Mouse (Mus musculus) MEL (cell line): ENCODE data around the gene Slc35e3. TPM values are rescaled to one million over a fixed set of nuclear protein-coding genes. Genes with fewer than 3 reads are reported as not detected.
A peak's percentile ranks its signal among the peaks of the same experiment; 100 is the strongest.

Experiments used
- DNase-seq: peaks from one replicate; pipeline ENCODE4 v3.0.0; 2011; ENCODE audit warnings: low read depth, low spot score
- H3K27ac ChIP-seq: 2 replicates; pipeline ENCODE4 v1.5.1; 2012; ENCODE audit warnings: low read depth, mild to moderate bottlenecking, control low read depth, low read length, moderate library complexity; ENCODE audit not compliant: control insufficient read depth
- H3K27me3 ChIP-seq, 2 experiments: fragments of 150-350 bp in 1 of 2; sonication (generic) in 1 of 2; 2 replicates each; pipeline ENCODE4 v1.6.1; 2012; ENCODE audit warnings: low read length in 2 of 2, mild to moderate bottlenecking in 2 of 2, improper control_type of control experiment in 1 of 2, moderate library complexity in 1 of 2; ENCODE audit not compliant: insufficient read depth in 2 of 2, control insufficient read depth in 1 of 2
- H3K36me3 ChIP-seq, 2 experiments: 2 replicates each; pipeline ENCODE4 v1.6.1; 2012 to 2014; ENCODE audit warnings: low read length in 2 of 2, improper control_type of control experiment in 1 of 2, inconsistent platforms in 1 of 2, mild to moderate bottlenecking in 1 of 2; ENCODE audit not compliant: insufficient read depth in 2 of 2, control insufficient read depth in 1 of 2
- H3K4me1 ChIP-seq, 2 experiments: fragments of 150-350 bp in 1 of 2; sonication (generic) in 1 of 2; 2 replicates each; pipeline ENCODE4 v1.6.1; 2012; ENCODE audit warnings: low read length in 2 of 2, improper control_type of control experiment in 1 of 2, mild to moderate bottlenecking in 1 of 2; ENCODE audit not compliant: insufficient read depth in 2 of 2, control insufficient read depth in 1 of 2
- H3K4me3 ChIP-seq, 2 experiments: fragments of 150-350 bp in 1 of 2; sonication (generic) in 1 of 2; 2 replicates each; pipeline ENCODE4 v1.5.1; 2012; ENCODE audit warnings: low read depth in 2 of 2, low read length in 2 of 2, mild to moderate bottlenecking in 2 of 2, moderate library complexity in 2 of 2, control low read depth in 1 of 2, improper control_type of control experiment in 1 of 2; ENCODE audit not compliant: control insufficient read depth in 1 of 2, insufficient read depth in 1 of 2
- H3K79me2 ChIP-seq: 2 replicates; pipeline ENCODE4 v1.6.1; 2012; ENCODE audit warnings: mild to moderate bottlenecking, low read length, moderate library complexity; ENCODE audit not compliant: control insufficient read depth, poor library complexity, insufficient read depth
- H3K9ac ChIP-seq: 2 replicates; pipeline ENCODE4 v1.6.1; 2012; ENCODE audit warnings: low read depth, mild to moderate bottlenecking, control low read depth, low read length, moderate library complexity; ENCODE audit not compliant: control insufficient read depth, poor library complexity, severe bottlenecking
- H3K9me3 ChIP-seq: fragments of 150-350 bp; sonication (generic); replicated peaks from 2 replicates; pipeline ENCODE4 v1.6.1; 2012; ENCODE audit warnings: mild to moderate bottlenecking, low read length, improper control_type of control experiment, moderate library complexity; ENCODE audit not compliant: insufficient read depth
- CHD2 ChIP-seq: IDR thresholded peaks from 2 replicates; pipeline ENCODE4 v1.6.1; 2011; ENCODE audit warnings: low read length, improper control_type of control experiment
- CTCF ChIP-seq, 3 experiments: IDR thresholded peaks in 2 of 3; conservative IDR thresholded peaks in 1 of 3; 2 replicates each; pipeline ENCODE4 v1.5.1; 2011 to 2012; ENCODE audit warnings: low read length in 3 of 3, low read depth in 2 of 3, mild to moderate bottlenecking in 2 of 3, improper control_type of control experiment in 1 of 3, inconsistent platforms in 1 of 3, mixed read lengths in 1 of 3, moderate library complexity in 1 of 3; ENCODE audit not compliant: control insufficient read depth in 1 of 3, insufficient read depth in 1 of 3, poor library complexity in 1 of 3, severe bottlenecking in 1 of 3
- ELF1 ChIP-seq: IDR thresholded peaks from 2 replicates; pipeline ENCODE4 v1.6.1; 2014; ENCODE audit warnings: low read depth, mild to moderate bottlenecking, inconsistent platforms, low read length, improper control_type of control experiment, moderate library complexity
- EP300 ChIP-seq, 2 experiments: IDR thresholded peaks; 2 replicates each; pipeline ENCODE4 v1.6.1; 2011; ENCODE audit warnings: improper control_type of control experiment in 2 of 2, low read length in 2 of 2, low read depth in 1 of 2, mild to moderate bottlenecking in 1 of 2
- ETS1 ChIP-seq: IDR thresholded peaks from 2 replicates; pipeline ENCODE4 v1.6.1; 2012; ENCODE audit warnings: low read depth, mild to moderate bottlenecking, inconsistent platforms, low read length, improper control_type of control experiment, moderate library complexity
- GABPA ChIP-seq: IDR thresholded peaks from 2 replicates; pipeline ENCODE4 v1.6.1; 2012; ENCODE audit warnings: low read depth, mild to moderate bottlenecking, inconsistent platforms, low read length, improper control_type of control experiment, moderate library complexity
- GATA1 ChIP-seq: IDR thresholded peaks from 2 replicates; pipeline ENCODE4 v1.6.1; 2011; ENCODE audit warnings: low read depth, low read length, improper control_type of control experiment
- HCFC1 ChIP-seq: IDR thresholded peaks from 2 replicates; pipeline ENCODE4 v1.6.1; 2012; ENCODE audit warnings: low read depth, mild to moderate bottlenecking, inconsistent platforms, low read length, improper control_type of control experiment, moderate library complexity
- MAX ChIP-seq: IDR thresholded peaks from 2 replicates; pipeline ENCODE4 v1.6.1; 2011; ENCODE audit warnings: low read length, improper control_type of control experiment
- MAZ ChIP-seq: IDR thresholded peaks from 2 replicates; pipeline ENCODE4 v1.6.1; 2012; ENCODE audit warnings: low read depth, mild to moderate bottlenecking, inconsistent platforms, low read length, improper control_type of control experiment
- MYC ChIP-seq: IDR thresholded peaks from 2 replicates; pipeline ENCODE4 v1.6.1; 2011; ENCODE audit warnings: low read depth, mild to moderate bottlenecking, low read length, improper control_type of control experiment, moderate library complexity
- POLR2A ChIP-seq, 2 experiments: IDR thresholded peaks; 2 replicates each; pipeline ENCODE4 v1.6.1; 2011 to 2012; ENCODE audit warnings: low read length in 2 of 2, mild to moderate bottlenecking in 2 of 2, control low read depth in 1 of 2, improper control_type of control experiment in 1 of 2, low read depth in 1 of 2, moderate library complexity in 1 of 2; ENCODE audit not compliant: control insufficient read depth in 1 of 2, insufficient read depth in 1 of 2, poor library complexity in 1 of 2
- POLR2AphosphoS2 ChIP-seq: IDR thresholded peaks from 2 replicates; pipeline ENCODE4 v1.6.1; 2011; ENCODE audit warnings: low read length, improper control_type of control experiment
- RAD21 ChIP-seq: IDR thresholded peaks from 2 replicates; pipeline ENCODE4 v1.6.1; 2011; ENCODE audit warnings: mild to moderate bottlenecking, low read depth, low read length, improper control_type of control experiment
- RCOR1 ChIP-seq: IDR thresholded peaks from 2 replicates; pipeline ENCODE4 v1.6.1; 2012; ENCODE audit warnings: low read depth, mild to moderate bottlenecking, inconsistent platforms, low read length, improper control_type of control experiment
- SIN3A ChIP-seq: IDR thresholded peaks from 2 replicates; pipeline ENCODE4 v1.6.1; 2012; ENCODE audit warnings: low read length, improper control_type of control experiment, inconsistent platforms
- SMC3 ChIP-seq: IDR thresholded peaks from 2 replicates; pipeline ENCODE4 v1.6.1; 2011; ENCODE audit warnings: low read depth, low read length, improper control_type of control experiment
- TAL1 ChIP-seq: IDR thresholded peaks from 2 replicates; pipeline ENCODE4 v1.6.1; 2012; ENCODE audit warnings: mild to moderate bottlenecking, inconsistent platforms, low read length, moderate library complexity, mixed read lengths
- TBP ChIP-seq: IDR thresholded peaks from 2 replicates; pipeline ENCODE4 v1.8.0; 2011; ENCODE audit warnings: low read depth, low read length, improper control_type of control experiment
- TCF12 ChIP-seq: IDR thresholded peaks from 2 replicates; pipeline ENCODE4 v1.6.1; 2014; ENCODE audit warnings: low read depth, mild to moderate bottlenecking, inconsistent platforms, low read length, improper control_type of control experiment, moderate library complexity
- UBTF ChIP-seq: IDR thresholded peaks from 2 replicates; pipeline ENCODE4 v1.6.1; 2012; ENCODE audit warnings: low read depth, mild to moderate bottlenecking, inconsistent platforms, low read length, improper control_type of control experiment, moderate library complexity, borderline replicate concordance; ENCODE audit not compliant: insufficient read depth
- ZC3H11A ChIP-seq: IDR thresholded peaks from 2 replicates; pipeline ENCODE4 v1.6.1; 2012; ENCODE audit warnings: low read depth, mild to moderate bottlenecking, inconsistent platforms, low read length, improper control_type of control experiment
- ZKSCAN1 ChIP-seq: IDR thresholded peaks from 2 replicates; pipeline ENCODE4 v1.6.1; 2012; ENCODE audit warnings: low read depth, mild to moderate bottlenecking, inconsistent platforms, low read length, improper control_type of control experiment, moderate library complexity
- ZMIZ1 ChIP-seq: IDR thresholded peaks from 2 replicates; pipeline ENCODE4 v1.6.1; 2012; ENCODE audit warnings: low read depth, mild to moderate bottlenecking, inconsistent platforms, low read length, improper control_type of control experiment, moderate library complexity
- ZNF384 ChIP-seq: IDR thresholded peaks from 2 replicates; pipeline ENCODE4 v1.6.1; 2012; ENCODE audit warnings: low read depth, mild to moderate bottlenecking, inconsistent platforms, low read length, improper control_type of control experiment
- polyA plus RNA-seq, 2 experiments: library from polyadenylated mRNA; stranded (reverse) in 1 of 2; unstranded in 1 of 2; fragments of >175 nt in 1 of 2; fragments of >200 nt in 1 of 2; gene quantifications; 2 replicates each; pipeline versions ENCODE4 v1.2.1 to v1.2.4; 2012; ENCODE audit warnings: low replicate concordance in 2 of 2, low read depth in 1 of 2; ENCODE audit not compliant: insufficient read length in 2 of 2, insufficient read depth in 1 of 2, missing spikeins in 1 of 2
- total RNA-seq: library from RNA; depleted of rRNA; stranded (reverse); fragments of 300-350 nt; gene quantifications from 2 replicates; pipeline ENCODE4 v1.2.3, GENCODE M21; 2012

Gene Slc35e3
- total and polyA plus RNA-seq, 3 experiments, result 3.7 to 7.4 TPM; not detected in 1

DNA sequence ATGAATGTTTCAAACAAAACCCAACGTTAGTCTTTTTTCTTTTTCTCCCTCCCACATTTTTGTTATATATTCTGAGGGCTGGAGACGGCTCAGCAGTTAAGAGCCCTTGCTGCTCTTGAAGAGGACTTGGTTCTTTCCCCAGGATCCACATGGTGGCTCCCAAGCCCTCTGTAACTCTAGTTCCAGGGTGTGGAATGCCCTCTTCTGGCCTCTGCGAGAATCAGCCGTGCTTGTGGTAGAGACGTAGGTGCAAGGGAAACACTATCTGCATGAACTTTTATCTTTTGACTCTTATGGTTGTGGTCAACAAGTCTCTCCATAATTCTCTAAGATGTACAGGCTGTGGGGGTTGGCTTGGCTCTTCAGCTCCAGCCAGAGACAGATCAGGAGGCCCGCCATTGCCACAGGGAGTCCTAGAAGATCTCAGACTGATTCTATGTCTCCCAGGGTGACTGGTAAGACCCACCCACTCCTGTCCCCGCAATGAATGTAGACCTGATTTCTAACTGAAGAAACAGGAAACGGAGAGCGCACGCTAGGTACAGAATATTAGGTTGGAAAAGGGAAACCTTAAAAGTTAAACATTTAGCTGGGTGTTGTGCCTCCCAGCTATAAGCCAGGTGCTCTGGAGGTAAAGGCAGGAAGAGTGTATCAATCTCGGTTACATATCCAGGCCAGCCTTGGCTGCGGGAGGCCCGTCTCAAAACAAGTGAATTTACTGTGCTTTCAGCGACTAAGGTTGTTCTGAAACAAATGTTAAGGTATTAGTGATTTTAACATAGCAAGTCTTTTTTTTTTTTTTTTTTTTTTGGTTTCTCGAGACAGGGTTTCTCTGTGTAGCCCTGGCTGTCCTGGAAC is 14.7 kb downstream of the Slc35e3 start:
- Histone ChIP-seq H3K9ac (peak overlapping the region; percentile 35), H3K9me3 (no peaks in the 10 kb centered on the region)
- peak; percentile 90 for DNase-seq
- TF ChIP-seq RAD21 (peak; percentile 86), ZC3H11A (peak; percentile 81), GATA1 (peak; percentile 64; the same call in 1 of the 2 replicates), ZKSCAN1 (no peak), MYC (peak; percentile 86), TCF12 (peak; percentile 42), ZNF384 (peak; percentile 48; the same call in 1 of the 2 replicates), TBP (peak; percentile 72; the same call in 1 of the 2 replicates), HCFC1 (peak; percentile 53), MAX (peak; percentile 23; the same call in 1 of the 2 replicates), POLR2A (IDR thresholded peaks at IDR 0.05; ENCODE audit: control insufficient read depth in 1 of 2, insufficient read depth in 1 of 2, low read depth in 1 of 2, low read length in 2 of 2, poor library complexity in 1 of 2) (peak in 1 of 2 experiments; percentile 26; a peak in 1 of 4 replicates), TAL1 (peak; percentile 16; the same call in 1 of the 2 replicates), UBTF (no peak), MAZ (no peak), ZMIZ1 (peak; percentile 63; the same call in 1 of the 2 replicates), SMC3 (peak; percentile 84), CTCF (IDR thresholded peaks at IDR 0.05 in 2 of 3, conservative IDR thresholded peaks at IDR 0.05 in 1 of 3; ENCODE audit: control insufficient read depth in 1 of 3, insufficient read depth in 1 of 3, low read depth in 2 of 3, low read length in 3 of 3, poor library complexity in 1 of 3, severe bottlenecking in 1 of 3) (peak; percentile 56 to 99 (median 83)), POLR2AphosphoS2 (no peak), ETS1 (peak; percentile 60; the same call in 1 of the 2 replicates), RCOR1 (0 out of 2 replicates have a peak, but pooled peaks have one; percentile 31), SIN3A (peak; percentile 69; the same call in 1 of the 2 replicates), ELF1 (0 out of 2 replicates have a peak, but pooled peaks have one; percentile 33), EP300 (IDR thresholded peaks at IDR 0.05; ENCODE audit: low read depth in 1 of 2, low read length in 2 of 2) (0 out of 4 replicates have a peak, but pooled peaks of 1 of the 2 experiments have one; percentile 47), CHD2 (no peak), GABPA (no peak)
- TF ChIP-seq, all 39 proteins: peak for 19
- Histone ChIP-seq H3K4me3 (peak overlapping the region; percentile 31 to 34), H3K4me1 (peaks cover 5 to 15% of the 10 kb centered on the region in 2 experiments; a peak in 2 of 4 replicates), H3K79me2 (no peaks in the 10 kb centered on the region), H3K27ac (peak overlapping the region; percentile 49), H3K36me3 (peaks cover 0 to 16% of the 10 kb centered on the region in 2 experiments; a peak in 2 of 4 replicates), H3K27me3 (no peaks in the 10 kb centered on the region)
